Mouse (Mus musculus): ENCODE results near the gene Hspb11.

The Hspb11 gene

DNA sequence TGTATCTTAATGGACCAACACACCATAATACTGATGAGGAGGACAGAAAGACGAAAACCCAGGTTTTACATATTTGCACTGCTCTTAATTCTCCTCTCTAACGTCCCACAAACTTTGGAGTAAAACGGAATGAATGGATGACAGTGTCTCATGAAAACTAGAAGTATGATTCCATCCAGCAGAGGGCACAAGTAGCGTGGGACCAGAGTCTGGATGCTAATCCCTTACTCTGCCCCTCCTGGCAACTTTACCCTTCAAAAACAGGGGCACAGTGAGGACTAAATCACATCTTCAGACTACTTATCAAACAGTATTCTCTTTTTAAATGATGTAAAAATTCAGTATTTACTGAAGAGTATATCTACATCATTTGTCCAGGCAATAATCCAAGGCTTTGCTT is 2.9 kb upstream of the Hspb11 start:
- DNase-seq (ENCODE audit: low read depth), result peak; percentile 68

DNA sequence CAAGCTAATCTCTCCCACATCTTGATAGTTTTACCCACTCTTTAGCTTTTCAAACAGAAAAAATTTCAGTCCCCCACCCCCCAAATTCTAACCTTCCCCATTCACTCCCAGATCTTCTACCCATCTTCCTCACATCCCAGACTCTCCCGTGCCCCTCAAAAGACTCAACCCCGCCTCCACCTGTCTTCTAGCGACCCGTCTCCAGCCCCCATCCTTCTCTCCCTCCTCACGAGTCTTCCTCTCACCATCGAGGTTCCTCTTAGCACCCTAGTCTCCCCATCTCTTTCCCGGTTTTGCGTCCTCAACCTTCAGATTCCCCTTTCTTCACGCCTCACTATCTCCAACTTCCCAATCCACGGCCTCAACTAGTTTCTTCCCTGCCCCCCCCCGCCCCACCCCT is 871 bp upstream of the Hspb11 start:
- DNase-seq (ENCODE audit: low read depth), result no peak

DNA sequence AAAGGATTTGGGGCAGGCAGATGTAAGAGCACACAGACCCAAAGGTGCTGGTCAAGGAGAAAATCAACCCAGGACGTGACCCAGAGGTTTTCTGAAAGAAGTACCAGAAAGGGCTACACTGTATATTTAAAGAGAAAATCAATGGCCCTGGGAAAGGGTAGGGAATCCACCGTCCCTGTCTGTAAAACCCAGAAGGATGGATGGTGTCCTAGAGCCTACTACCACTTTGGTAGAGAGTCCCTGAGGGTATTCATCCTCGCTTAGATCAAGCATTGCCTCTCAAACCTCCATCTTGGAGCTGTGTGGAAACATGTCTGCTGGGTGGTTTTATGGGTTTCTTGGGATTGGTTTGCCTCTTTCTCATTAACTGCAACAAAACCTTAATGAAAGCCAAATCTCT is 1.0 kb downstream of the Hspb11 start:
- DNase-seq (ENCODE audit: low read depth), result peak; percentile 12

DNA sequence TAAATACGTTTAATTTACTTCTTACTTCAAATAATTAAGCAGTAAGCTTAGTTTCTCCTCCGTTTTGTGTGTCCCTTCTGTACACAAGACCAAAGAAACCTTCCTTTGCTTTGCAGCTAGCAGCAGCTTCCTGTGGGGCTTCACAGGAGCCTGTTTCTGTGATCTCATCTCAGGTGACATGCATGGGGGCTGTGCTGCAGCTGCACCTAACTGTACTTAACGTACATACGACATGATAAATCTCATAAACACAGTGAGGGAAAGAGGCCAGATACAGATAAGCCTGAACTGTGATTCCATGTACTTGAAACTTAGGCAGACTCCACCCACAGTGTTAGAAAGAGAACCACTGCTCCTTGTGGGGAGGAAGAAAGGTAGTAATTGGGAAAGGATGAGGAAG is 6.6 kb downstream of the Hspb11 start:
- peak; percentile 35 for DNase-seq (ENCODE audit: low read depth)

DNA sequence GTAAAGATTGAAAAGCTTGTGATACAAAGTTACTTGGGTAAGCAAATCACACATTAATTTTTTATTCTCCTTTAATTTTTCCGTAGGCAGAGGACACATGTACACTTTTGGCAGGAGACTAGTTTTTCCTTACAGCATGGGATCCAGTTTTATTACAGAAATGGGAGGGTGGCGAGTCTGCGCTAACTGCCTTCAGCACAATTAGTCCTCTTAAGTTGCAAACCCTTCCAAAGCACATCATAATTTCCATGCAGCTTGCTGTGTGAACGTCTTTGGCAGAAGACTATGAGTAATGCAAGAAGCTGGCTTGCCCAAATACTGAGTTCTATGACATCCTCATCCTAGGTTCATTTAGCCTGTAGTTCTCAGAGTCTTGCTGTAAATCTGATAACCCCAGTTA is 20.3 kb downstream of the Hspb11 start:
- no peak for DNase-seq (ENCODE audit: low read depth)

DNA sequence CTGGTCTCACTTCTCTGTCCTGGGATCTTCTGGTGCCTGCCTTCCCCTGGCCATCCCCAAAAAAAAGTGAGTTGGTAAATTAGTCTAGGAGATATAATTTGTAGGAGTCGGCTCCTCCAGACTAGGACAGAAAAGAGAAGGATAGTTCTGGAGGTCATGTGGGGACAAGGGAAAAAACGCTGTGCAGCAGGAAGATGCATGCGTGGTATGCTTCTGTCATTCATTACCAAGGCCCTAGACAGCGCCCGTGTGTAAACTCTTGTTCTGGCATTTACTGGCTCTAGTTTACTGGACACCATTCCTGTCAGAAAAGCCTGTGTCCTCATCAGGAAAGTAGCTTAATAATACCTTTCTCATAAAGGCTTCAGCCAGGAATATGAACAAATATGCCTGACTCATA is 21.1 kb downstream of the Hspb11 start:
- no peak for DNase-seq (ENCODE audit: low read depth)

DNA sequence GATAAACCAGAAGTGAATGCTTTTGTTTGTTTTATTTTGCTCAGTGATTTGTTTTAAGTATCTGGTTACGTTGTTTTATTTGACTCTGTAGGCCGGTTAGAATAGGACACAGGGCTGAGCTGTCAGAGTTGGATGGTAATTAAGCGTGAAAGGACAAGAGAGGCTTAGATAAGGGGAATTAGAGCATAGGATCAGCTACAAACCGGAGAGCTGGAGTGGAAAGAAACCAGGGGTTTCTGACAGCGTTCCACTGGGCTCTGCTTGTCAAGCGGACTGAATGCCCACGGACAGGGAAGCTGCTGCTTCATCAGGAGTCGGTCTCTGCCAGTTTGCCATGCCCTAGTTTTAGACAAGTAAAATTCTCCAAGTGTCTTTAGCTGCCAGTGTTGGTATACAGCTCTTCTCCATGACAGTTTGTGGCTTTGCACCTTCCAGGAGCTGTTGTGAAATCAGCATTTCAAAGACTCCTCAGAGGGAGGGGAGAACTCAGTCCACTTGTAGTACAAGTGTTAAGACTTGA is 24.9 kb downstream of the Hspb11 start:
- no peak for DNase-seq (ENCODE audit: low read depth)

DNA sequence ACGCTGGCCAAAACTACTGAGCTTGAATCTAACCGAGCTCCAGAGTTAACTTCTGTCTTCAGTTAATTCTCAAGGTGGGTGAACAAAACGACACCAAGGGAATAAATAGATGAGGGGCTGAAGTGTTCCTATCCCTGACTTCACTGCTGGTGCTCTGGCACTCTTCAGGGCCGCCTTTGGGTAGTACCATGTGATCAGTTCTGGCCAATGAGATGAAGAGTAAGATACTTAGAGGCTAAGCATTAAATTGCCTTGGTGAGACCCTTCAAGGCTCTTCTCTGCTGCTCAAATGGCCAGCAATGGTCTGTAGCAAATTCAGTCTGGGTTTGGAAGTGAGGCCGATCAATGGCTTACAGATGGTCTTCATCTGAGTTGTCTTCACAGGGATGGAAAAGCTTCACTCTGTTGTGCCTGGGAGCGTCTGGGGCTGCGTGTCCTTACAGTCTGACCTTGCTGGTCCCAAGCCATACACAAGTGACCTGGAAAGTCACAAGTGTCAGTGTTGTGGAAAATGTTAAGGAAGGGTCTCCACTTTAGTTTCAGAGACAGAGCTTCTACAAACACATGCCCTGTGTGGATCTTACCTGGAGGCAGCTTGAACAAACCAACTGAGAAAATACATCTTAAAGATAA is 27.6 kb downstream of the Hspb11 start:
- no peak for DNase-seq (ENCODE audit: low read depth)

DNA sequence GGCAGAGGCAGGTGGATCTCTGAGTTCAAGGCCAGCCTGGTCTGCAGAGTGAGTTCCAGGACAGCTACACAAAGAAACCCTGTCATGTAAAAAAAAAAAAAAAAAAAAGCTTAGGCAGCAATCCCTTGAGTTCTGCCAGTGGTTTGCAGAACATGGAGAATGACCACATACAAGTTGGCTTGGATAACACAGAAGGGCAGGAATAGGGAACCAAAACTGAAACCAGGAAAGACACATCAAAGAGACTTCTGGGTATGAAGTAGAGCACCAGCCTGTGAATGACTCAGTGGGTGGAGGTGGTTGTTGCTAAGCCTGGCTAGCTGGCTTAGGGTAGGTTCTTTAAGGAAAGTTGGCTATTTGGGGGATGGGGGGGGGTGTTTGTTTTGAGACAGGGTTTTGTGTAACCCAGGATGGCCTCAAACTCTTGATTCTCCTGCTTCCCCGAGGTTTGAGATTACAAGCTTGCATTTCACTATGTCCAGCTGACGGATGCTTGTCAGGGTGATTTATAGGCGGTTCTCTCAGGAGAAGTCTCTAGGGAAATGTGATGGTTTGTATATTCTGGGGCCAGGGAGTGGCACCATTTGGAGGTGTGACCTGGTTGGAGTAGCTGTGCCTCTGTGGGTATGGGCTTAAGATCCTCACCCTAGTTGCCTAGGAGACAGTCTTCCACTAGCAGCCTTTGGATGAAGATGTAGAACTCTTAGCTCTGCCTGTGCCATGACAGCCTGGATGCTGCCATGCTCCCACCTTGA is 32.2 kb downstream of the Hspb11 start:
- no peak for DNase-seq (ENCODE audit: low read depth)

DNA sequence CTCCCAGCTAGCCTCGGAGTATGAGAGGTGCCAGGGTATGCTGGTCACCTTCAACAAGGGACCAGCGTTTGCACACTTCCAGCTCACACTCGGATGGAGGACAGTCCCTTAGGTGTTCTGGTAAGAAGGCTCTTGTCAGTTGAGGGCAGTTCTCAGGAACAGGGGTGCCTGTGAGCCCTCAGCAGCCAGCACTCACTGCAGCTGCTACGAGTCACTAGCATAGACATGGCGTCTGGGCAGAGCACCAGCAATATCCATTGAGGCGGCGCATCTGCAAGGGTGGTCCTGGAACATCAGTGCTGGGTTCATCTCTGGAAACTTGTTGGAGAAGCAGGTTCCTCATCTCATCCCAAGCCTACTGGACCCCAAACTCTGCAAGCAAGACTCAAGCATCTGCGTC is 33.0 kb downstream of the Hspb11 start:
- no peak for DNase-seq (ENCODE audit: low read depth)

DNA sequence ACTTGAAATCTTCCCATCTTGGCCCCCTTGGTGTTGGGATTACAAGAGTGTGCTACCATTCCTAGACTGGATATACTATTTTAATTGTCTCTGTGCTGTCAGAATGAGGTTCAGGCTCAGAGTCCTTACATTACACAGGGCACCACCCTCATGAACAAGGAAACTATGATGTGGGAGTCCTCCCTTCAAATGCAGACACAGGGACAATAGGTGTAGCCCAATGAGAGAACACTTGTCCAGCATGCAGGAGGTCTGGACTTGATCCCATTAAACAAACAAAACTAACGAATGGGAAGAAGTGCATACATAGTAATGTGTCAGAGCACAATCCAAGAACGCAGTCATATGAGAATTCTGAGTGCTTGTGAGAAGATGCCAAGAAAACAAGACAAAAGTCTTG is 34.1 kb downstream of the Hspb11 start:
- DNase-seq (ENCODE audit: low read depth), result no peak

DNA sequence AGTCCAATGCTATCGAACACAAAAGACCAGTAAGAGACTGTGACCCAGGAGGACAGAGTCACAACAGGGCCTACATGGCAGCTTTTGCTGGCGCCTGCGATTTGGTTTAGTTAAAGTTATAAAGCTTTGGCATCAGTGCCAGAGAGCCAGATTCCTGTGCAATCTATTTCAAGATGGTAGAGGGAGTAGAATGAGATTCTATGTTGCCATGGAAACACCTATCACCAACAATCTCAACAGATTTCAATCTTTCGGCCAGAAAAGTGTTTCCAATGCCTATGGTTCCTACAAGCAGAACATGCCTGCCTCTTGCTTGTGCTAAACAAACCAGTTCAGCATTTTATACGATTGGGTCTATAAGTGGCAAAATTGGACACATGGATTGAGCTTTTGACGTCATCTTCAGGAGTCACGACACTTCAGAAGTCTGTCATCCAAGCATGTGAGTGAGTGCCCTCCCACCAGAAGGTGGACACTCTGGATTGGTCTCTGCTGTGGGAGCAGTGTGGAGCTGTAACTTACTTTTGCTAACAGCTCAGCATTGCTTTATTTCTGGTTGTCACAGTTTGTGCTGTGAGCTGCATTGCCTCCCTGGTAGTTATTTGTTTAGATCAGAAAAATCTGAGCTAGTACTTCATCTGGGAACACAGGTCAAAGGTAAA is 38.3 kb downstream of the Hspb11 start:
- no peak for DNase-seq (ENCODE audit: low read depth)

DNA sequence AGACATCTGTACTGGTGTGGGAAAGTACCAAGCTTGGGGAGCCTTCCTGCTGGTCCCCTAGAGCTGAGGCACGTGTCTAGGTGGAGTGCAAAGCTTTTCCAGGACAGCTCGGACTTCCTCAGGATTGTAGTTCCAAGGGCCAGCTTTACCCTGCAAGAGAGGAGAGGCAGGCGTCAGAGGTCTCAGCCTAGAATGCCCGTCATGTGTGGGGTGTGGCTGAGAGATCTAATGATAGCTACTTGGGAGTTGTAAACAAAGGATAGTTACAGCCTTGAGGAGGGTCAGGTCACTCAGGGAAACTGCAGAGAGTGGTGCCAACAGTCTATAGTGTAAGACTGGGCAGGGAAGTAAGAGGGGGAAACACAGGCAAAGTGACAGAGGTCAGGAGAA is 38.9 kb downstream of the Hspb11 start:
- DNase-seq (ENCODE audit: low read depth), result no peak

DNA sequence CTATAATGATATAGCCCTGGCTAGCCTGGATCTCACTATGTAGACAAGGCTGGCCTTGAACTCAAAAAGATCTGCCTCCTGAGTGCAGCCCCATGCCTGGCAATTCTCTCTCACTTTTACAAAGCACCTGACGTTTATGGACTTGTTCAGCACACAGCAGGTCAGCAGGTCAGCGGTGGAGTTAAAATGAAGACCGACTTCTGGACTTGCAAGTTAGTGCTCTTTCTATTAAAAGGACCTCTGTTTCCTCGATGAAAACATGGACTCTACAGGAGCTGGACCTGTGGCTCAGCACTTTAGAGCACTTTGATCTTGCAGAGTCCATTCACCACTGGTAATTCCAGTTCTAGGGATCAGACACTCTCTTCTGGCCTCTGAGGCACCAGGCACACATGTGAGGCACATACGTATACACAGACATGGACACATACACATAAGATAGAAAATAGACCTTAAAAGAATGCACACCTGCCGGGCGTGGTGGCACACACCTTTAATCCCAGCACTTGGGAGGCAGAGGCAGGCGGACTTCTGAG is 44.7 kb downstream of the Hspb11 start:
- DNase-seq (ENCODE audit: low read depth), result no peak

DNA sequence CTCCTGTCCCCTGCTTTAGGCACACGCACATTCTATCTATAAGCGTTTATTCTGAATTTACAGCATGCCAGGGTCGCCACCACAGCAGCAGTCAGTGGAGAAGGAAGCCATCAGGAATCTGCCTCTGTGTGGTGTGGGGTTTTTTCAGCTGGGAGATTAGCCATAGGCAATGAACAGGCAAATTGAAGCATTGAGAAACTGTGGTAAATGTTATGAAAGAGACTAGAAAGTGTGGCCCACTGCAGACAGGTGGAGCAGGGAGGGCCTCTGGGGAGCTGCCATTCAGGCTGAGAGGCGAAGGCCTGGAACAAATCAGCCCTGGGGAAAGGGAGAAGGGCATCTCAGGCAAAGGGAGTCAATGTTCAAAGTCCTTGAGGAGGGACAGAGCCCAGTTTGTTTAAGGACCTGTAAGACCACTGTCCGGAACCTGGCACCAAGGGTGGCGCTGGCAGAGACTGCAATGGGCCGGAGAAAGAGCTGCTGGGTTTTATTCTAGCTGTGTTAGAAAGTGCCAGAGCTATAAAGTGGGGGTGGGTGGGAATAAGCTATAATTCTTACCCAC is 46.5 kb downstream of the Hspb11 start:
- DNase-seq (ENCODE audit: low read depth), result no peak

DNA sequence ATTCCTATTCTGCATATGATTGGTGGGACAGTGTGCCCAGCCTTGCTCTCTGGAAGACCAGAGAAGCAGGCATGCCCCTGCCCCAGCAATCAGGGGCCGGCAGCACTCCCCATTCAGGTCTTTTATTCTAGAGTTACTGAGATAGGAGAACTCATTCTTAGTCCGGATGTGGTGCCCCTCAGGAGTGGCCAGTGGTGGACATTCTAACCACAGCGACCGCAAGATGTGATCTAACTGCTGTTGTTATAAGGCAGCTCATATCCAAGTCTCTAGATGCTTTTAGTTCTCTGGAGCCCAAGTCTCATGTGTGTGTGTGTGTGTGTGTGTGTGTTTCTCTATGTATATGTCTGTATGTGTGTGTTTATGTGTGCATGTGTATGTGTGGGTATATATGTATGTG is 47.0 kb downstream of the Hspb11 start:
- no peak for DNase-seq (ENCODE audit: low read depth)

DNA sequence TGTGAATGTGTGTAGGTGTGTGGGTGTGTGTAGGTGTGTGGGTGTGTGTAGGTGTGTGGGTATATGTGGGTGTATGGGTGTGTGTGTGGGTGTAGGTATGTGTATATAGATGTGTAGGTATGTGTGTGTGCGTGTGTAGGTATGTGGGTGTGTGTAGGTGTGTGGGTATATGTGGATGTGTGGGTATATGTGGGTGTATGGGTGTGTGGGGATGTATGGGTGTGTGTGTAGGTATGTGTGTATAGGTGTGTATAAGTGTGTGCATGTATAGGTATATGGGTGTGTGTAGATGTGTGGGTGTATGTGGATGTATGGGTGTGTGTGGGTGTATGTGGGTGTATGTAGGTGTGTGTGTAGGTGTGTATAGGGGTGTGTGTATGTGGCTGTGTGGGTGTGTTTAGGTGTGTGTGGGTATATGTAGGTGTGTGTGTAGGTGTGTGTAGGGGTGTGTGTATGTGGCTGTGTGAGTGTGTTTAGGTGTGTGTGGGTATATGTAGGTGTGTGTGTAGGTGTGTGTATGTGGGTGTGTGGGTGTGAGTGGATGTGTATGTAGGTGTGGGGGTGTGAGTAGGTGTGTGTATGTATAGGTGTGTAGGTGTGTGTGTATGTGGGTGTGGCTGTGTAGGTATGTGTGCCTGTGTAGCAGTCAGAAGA is 47.6 kb downstream of the Hspb11 start:
- no peak for DNase-seq (ENCODE audit: low read depth)

DNA sequence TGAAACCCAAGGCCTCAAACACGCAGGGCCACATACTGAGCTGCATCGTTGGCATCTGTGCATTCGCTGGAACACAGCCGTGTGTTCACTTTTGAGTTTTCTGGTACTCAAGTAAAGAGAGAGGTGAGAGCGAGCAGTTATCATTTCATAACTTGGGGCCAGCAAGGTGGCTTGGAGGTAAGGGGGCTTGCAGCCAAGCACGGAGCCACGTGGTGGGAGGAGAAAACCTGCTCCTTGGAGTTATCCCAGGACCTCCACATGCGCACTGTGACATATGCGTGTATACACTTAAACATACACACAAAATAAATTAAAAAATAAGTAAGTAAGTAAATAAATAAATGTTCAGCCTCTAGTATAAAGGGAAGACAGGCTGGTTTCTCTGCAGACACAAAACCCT is 48.8 kb downstream of the Hspb11 start:
- DNase-seq (ENCODE audit: low read depth), result no peak

DNA sequence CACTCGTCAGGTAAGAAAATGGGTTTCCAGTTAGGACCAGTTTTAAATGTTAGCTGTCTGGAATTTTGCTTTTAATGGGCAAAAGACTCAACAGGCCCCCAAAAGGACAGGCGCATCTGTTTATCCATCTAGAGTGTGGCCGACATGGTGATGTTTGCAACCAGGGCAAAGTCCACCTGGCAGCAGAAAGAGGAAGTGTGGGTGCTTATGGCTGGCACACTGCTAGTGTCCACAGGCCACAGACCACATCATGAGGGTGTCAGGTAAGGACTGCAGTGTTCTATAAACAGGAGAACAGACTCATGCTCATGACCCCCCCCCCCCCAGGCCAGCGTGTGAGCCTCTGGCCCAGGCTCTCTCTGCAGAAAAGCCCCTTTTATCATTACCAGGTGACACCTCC is 49.4 kb downstream of the Hspb11 start:
- DNase-seq (ENCODE audit: low read depth), result no peak

DNA sequence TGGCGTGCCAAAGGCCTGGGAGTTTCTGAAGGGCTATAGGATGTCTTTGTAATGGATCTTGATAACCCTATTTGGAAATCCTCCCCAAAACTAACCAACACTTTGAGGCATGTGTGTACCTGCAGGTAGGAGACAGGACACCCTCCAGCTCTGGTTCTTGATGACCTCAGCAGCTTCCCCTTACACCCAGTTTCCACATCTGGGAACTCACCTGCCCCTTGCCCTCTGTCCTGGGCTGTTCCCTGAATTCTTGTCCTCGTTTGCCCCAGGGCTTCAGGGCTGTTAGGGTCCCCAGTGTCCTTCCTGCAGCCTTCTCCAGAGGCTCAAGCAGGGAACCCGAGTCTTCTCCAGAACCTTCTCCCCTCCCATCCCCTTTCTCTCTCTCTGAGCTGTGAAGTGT is 50.1 kb downstream of the Hspb11 start:
- no peak for DNase-seq (ENCODE audit: low read depth)

DNA sequence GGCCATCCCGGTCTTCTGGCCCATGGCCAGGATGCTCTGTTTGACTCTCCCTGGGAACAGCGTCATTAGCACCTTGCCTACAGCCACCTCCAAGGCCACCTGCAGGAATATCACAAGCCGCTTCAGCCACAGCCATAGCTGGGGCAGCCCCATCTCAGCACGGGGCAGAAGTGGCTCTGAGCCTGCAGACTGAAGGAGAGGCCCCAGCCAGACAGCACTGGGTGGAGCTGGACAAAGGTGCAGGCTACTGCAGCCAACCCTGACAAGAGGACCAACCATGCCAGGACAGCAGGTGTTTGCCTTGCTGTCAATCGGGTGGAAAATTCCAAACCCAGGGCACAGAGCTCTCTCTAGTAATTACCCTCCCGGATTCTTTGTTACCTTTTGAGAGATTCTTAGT is 53.6 kb downstream of the Hspb11 start, which contains the start of gene Dio1:
Gene Dio1 (minus strand): TSS at position 204 of the 400 bp plus-strand sequence.
- DNase-seq (ENCODE audit: low read depth), result no peak

Measured in induced T-regulatory cell, adult 2 months (primary cell).